Mouse (Mus musculus): ENCODE measurements around the gene Prtn3. TPM values are rescaled to one million over a fixed set of nuclear protein-coding genes. Genes with fewer than 3 reads are reported as not detected.

The Prtn3 gene
- polyA plus RNA-seq, 1 experiment from 2014 or later = 7.5 TPM

DNA sequence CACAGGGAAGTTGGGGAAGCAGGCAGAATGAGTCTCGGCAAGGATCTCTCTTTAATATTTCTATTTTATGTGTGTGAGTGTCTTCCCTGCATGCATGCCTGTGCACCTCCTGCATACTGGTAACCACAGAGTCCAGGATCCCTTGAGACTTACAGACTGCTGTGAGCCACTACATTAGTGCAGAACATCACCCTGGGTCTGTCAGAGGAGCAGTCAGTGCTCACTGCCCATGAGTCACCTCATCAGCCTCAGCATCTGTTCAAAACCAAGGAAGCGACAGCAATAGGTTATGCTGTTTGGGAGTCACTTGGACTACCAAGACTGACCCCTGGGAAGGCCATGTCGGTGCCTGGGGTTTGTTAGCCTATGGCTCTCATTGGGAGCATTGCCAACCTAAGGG is 32.0 kb upstream of the Prtn3 start:
- ChIA-PET CTCF (no interaction called here), POLR2A (no interaction called here)
- no peak for ATAC-seq
- in situ Hi-C loops (cut with MboI; ENCODE audit: low pct_unique_long_range_greater_than_20kb) = no loop called here
- TF ChIP-seq CTCF (IDR thresholded peaks at IDR 0.05) = no peak
- H3K27me3 ChIP-seq = no peaks in the 10 kb centered on the region
- DNase-seq (ENCODE audit: low read depth, low spot score) = no peak

DNA sequence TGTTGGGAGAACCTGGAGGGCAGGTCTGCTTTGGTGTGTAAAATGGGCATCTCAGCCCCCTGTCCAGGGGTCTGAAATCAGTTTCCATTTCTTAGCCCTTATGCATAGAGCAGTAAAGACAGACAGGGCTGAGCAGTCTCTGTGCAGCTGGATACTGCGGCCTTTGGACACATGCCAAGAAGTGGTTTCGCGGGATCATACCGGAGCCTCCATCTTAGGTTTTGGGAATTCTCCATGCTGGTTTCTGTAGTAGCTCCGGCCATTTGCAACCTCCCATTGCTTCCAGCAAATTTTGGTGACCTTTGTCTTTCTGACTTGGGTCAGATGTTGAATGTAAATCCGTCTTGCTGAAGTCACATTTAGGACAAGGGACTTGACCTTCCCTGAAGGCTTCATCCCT is 30.8 kb upstream of the Prtn3 start:
- CTCF ChIA-PET = no interaction called here
- H3K27me3 ChIP-seq = no peaks in the 10 kb centered on the region
- no peak for TF ChIP-seq CTCF (IDR thresholded peaks at IDR 0.05)
- no peak for DNase-seq (ENCODE audit: low read depth, low spot score)
- POLR2A ChIA-PET = no interaction called here
- ATAC-seq = no peak
- in situ Hi-C loops (cut with MboI; ENCODE audit: low pct_unique_long_range_greater_than_20kb) = no loop called here

DNA sequence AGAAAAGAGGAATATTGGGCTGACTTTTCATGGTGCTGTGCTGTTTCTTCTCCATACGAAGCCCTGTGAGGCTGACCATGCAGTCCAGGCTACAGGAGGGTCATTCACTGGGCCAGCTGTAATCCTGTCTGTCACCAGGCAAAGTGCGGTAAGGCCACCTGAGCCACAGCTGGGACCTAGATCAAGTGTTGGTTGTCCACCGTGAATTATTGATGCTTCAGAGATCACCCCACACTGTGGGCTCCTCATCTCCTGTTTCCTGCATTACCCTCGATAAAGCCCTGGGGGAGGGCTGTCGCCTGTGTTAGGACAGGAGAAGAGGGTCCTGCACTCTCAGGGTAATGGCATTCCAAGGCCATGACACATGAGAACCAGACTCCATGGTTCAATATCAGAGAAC is 27.7 kb upstream of the Prtn3 start:
- ChIA-PET POLR2A (no interaction called here), CTCF (interaction anchor here (1.0 kb wide), 1 partner anchor 44 kb away, joined by 3 read pairs; no protein-coding TSS in a partner anchor)
- no peak for TF ChIP-seq CTCF (IDR thresholded peaks at IDR 0.05)
- H3K27me3 ChIP-seq = no peaks in the 10 kb centered on the region
- in situ Hi-C loops (cut with MboI; ENCODE audit: low pct_unique_long_range_greater_than_20kb) = no loop called here
- DNase-seq (ENCODE audit: low read depth, low spot score) (no peak), ATAC-seq (no peak)

DNA sequence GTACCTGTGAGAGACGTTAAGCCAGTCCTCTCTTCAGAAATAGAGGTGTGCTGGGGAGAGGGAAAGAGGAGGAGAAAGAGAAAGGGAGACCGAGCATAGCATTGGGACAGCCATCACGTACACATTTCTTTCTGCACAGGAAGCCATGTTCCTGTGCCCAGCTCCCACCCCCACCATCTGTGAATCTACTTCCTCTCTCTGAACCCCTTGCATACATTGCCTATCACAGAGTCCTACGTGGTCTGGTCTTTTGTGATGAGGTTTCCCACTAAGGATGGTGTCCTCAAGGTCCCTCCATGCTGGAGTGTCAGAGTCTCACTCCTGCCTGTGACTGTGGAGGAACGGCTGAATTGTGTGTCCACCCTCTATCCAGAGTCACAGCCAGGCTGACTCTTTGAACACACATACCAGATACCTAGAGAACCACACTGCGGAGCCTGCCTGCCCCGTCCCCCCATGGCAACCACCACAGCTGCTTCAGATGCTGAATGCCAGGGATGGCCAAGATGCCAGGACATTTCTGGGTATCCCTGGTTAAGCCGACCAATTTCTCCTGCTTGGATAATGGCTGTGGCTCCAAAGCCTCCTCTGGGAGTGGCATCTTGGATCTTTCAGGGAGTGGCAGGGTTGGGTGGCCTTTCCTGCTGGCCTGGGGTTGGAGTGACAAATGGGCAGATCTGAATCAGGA is 24.2 kb upstream of the Prtn3 start:
- POLR2A ChIA-PET = no interaction called here
- CTCF ChIA-PET = interaction anchor here (1.0 kb wide), 1 partner anchor 15 kb away, joined by 3 read pairs; no protein-coding TSS in a partner anchor
- no peak for ATAC-seq
- in situ Hi-C loops (cut with MboI; ENCODE audit: low pct_unique_long_range_greater_than_20kb) = no loop called here
- no peak for DNase-seq (ENCODE audit: low read depth, low spot score)
- H3K27me3 ChIP-seq = no peaks in the 10 kb centered on the region
- no peak for TF ChIP-seq CTCF (IDR thresholded peaks at IDR 0.05)

DNA sequence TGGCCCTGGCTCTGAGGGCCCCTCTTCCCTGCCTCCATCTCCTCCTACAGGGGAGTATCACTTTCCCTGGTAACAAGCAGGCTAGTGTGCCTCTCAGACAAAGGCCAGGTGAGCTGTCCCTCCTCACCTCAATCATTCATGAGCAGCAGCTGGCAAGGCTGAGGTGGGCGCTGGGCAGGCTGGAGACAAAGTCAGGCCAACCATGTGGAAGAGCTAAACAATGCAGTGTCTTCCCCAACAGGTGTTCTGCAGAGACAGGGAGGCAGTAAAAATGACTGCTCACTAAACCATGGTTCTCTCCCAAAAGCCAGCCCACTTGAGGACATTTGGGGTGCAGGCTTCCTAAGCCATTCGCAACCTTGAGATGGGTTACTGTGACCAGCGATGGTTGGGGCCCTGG is 22.6 kb upstream of the Prtn3 start:
- ChIA-PET POLR2A (no interaction called here), CTCF (interaction anchor here (0.8 kb wide), 1 partner anchor 17 kb away, joined by 3 read pairs; no protein-coding TSS in a partner anchor)
- DNase-seq (ENCODE audit: low read depth, low spot score) = no peak
- TF ChIP-seq CTCF (IDR thresholded peaks at IDR 0.05) = no peak
- in situ Hi-C loops (cut with MboI; ENCODE audit: low pct_unique_long_range_greater_than_20kb) = no loop called here
- no peaks in the 10 kb centered on the region for H3K27me3 ChIP-seq
- ATAC-seq = no peak

DNA sequence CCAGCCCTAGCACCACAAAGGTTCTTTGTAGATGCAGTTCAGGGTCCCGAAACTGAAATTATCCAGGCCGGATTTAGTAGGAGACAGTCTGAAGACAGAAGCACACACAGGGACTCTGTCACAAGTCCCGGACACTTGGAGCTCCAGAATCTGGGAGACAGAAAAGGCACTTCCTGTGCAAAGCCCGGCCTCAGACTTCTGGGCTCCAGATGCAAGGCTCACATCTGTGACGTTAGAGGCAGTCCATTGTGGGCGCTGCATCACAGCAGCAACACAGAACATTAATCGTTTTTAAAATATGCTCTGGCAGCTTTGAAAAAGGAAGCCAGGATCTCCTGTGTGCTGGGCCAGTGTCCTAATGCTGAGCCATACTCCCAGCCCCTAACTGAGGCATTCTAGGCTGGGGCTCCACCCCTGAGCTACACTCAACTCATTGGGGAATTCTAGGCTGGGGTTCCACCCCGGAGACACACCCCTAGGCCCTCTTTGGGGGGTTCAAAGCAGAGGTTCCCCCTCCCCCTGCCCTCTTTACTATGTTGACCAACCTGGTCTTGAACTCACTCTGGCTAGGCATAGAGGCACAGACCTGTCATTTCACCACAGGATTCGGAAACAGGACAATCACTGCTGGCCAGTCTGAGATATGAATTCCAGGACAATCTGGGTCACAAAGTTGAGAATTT is 22.0 kb upstream of the Prtn3 start:
- no peak for ATAC-seq
- no peak for TF ChIP-seq CTCF (IDR thresholded peaks at IDR 0.05)
- H3K27me3 ChIP-seq = no peaks in the 10 kb centered on the region
- ChIA-PET POLR2A (interaction anchor here (0.8 kb wide), 1 partner anchor 21 kb away, joined by 3 read pairs; no protein-coding TSS in a partner anchor), CTCF (interaction anchor here (0.8 kb wide), 1 partner anchor 17 kb away, joined by 3 read pairs; no protein-coding TSS in a partner anchor)
- no peak for DNase-seq (ENCODE audit: low read depth, low spot score)
- in situ Hi-C loops (cut with MboI; ENCODE audit: low pct_unique_long_range_greater_than_20kb) = no loop called here

DNA sequence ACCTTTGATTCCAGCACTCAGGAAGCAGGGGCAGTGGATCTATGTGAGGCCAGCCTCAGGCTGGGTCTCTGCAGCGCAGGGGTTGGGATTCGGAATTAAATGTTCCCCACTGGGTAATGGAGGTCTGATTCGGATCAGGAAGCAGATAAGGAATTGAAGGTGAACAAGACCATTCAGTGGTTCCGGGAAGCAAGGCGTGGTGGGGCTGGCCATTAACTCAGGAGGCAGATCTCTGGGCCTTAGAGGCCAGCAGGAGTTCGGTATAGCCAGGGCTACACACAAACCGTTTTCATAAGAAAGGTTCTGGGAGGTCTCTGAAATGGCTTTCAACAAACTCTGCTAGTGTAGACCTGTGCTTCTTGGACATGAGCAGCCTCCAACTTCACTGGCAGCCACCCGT is 21.4 kb upstream of the Prtn3 start:
- POLR2A ChIA-PET = interaction anchor here (0.8 to 1.8 kb wide), 2 partner anchors 12 to 20 kb away, joined by 3 to 10 read pairs; no protein-coding TSS in a partner anchor
- in situ Hi-C loops (cut with MboI; ENCODE audit: low pct_unique_long_range_greater_than_20kb) = no loop called here
- DNase-seq (ENCODE audit: low read depth, low spot score) (no peak), ATAC-seq (no peak)
- CTCF ChIA-PET = interaction anchor here (1.4 kb wide), 1 partner anchor 17 kb away, joined by 3 read pairs; no protein-coding TSS in a partner anchor
- no peaks in the 10 kb centered on the region for H3K27me3 ChIP-seq
- TF ChIP-seq CTCF (IDR thresholded peaks at IDR 0.05) = no peak

DNA sequence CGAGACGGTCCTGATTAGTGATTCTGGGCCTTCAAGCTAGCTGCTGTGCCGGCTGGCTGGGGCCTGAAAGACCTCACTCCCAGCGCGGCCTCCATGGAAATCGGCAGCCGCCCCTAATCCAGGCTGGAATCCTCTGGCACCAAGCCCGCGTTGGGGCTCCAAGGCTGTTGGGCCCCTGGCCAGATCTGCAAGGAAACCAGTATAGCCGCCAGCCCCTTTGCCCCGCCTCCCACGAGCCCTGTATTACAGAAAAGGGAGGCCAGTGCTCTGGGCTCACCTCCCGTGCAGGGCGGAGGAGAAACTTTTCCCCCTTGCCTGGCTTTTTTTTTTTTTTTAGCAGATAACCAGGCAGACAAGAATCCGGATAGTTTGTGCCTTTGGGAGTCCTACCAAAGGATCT is 20.9 kb upstream of the Prtn3 start:
- ATAC-seq (peak; percentile 3), DNase-seq (ENCODE audit: low read depth, low spot score) (peak; percentile 64)
- H3K27me3 ChIP-seq = no peaks in the 10 kb centered on the region
- CTCF ChIA-PET = interaction anchor here (0.9 to 1.4 kb wide), 3 partner anchors 12 to 18 kb away, joined by 3 to 4 read pairs (median 3); no protein-coding TSS in a partner anchor
- in situ Hi-C loops (cut with MboI; ENCODE audit: low pct_unique_long_range_greater_than_20kb) = no loop called here
- POLR2A ChIA-PET = interaction anchor here (0.8 to 1.8 kb wide), 3 partner anchors 12 to 61 kb away, joined by 3 to 10 read pairs (median 8); no protein-coding TSS in a partner anchor
- TF ChIP-seq CTCF (IDR thresholded peaks at IDR 0.05) = no peak

DNA sequence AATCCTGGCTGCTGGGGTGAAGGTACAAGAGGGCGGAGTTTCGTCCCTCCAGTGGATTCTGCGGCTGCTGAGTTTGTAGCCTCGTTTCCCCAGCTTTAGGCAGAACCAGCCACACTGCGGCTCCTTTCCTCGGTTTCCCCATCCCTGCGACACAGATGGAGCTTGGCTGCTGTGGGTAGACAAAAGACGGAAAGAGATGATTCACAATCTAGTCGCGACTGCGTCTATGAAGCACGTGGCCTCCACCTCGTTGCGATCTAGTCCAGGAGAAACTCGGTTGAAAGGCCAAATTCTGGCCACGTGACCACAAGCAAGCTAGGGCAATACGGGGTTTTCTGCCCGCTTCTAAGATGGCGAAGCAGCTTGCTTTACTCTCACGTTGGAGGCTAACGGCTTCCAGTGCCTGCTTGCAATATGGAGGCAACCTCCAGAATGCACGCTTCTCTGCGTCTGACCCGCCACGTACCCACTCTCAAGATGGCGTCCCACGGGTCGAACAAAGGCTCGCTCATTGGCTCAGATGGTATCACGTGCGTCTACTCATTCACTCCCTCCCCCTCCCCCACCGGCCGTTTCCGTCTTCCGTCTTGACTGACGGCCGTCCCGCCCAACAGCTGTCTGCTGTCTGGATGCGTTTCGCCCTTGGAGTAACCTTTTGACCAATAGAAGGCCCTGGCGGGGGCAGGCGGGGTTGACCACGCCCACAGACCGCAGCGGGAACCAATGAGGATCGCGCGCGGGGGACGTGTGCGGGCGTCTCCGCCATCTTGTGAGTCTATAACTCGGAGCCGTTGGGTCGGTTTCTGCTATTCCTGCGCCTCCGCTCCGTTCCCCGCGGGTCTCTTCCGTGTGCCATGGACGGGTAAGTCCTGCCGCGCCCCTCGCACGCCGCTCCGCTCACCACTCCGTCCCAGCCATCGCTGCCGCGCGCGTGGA is 20.1 kb upstream of the Prtn3 start, which contains the start of gene Ptbp1:
TSS of gene Ptbp1 (plus strand) at position 568 of the 936 bp plus-strand sequence.
- DNase-seq (ENCODE audit: low read depth, low spot score) = peak; percentile 99
- ChIA-PET CTCF (interaction anchor here (0.9 to 1.4 kb wide), 3 partner anchors 13 to 19 kb away, joined by 3 to 4 read pairs (median 3); no protein-coding TSS in a partner anchor), POLR2A (interaction anchor here (0.6 to 1.8 kb wide), 3 partner anchors 13 to 60 kb away, joined by 3 to 10 read pairs (median 8); no protein-coding TSS in a partner anchor)
- no peaks in the 10 kb centered on the region for H3K27me3 ChIP-seq
- ATAC-seq = peak; percentile 72
- in situ Hi-C loops (cut with MboI; ENCODE audit: low pct_unique_long_range_greater_than_20kb) = no loop called here
- no peak for TF ChIP-seq CTCF (IDR thresholded peaks at IDR 0.05)

Measured in Patski (cell line).